Mouse (Mus musculus): ENCODE results near the gene Hoxa5.

Hoxa5 gene

GRCm38 (mm10) chr6:52215771-52216535 lies 11.6 kb upstream of the Hoxa5 start:
- no peak for DNase-seq (ENCODE audit: low read depth, low spot score)

DNA sequence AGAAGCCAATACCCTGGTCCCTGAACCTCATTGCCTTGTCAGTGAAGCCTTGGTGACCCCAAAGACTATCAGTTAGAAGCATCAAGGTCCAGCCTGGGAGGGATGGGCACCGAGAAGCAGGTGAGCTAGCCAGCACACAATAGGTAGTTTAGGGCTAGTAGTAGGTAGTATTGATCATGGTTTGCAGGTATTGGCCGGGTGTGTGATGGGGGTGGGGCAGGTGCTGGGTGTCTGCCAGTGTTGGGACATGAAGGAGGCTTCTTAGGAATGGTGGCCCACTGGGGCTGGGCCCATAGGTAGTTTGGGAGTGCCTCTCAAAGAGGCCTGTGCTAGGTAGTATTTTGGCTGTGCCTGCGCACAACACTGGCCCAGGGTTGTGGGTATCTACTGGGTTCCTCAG lies 10.7 kb upstream of the Hoxa5 start:
- DNase-seq (ENCODE audit: low read depth, low spot score): no peak

GRCm38 (mm10) chr6:52214271-52214670 lies 9.9 kb upstream of the Hoxa5 start:
- no peak for DNase-seq (ENCODE audit: low read depth, low spot score)

DNA sequence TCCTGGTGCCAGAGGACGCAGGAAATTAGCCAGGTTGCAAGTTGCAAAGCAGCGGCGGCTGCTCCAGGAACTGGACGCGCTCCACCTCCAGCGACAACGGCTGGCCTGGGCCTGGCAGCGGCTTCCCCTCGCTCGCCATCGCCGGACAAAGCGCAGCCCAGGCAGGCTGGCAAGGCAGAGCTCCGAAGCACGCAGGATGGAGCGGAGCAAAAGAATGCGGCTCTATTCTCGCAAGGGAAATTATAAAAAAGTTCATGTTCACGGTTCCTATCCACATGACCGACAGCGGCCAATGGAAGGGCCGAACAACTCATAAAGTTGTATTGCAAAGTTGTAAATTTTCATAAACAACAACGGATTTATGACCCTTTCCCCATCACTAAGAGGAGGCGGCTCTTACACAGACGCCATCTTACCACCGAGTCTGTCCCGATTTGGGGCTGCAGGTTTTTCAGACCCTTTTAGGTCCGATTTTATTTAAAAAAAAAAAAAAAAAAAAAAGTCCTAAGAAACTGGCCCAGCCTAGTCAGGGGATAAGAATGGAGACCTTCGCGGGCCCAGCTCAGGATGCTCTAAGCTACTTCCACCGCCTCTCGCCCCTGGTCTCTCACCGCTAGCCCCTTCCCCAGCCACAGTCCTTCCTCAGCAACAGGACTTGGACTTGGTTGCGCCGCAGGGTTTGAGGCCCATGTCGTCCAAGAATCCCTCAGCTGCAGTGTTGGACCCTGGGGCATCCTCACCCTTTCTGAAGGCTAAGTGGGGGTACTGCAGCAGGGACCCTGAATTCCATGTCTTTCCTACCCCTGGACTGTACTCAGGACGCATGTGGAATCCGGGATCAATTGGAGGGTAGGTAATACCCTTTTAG lies 9.0 kb upstream of the Hoxa5 start, which contains the start of the genes Hoxa3 and Gm28308:
Gene Hoxa3, minus strand, starts transcription at position 218 of the 868 bp plus-strand sequence.
Gene Gm28308, minus strand, starts transcription at position 221 of the 868 bp plus-strand sequence.
- DNase-seq (ENCODE audit: low read depth, low spot score): no peak

GRCm38 (mm10) chr6:52212556-52213118 lies 8.2 kb upstream of the Hoxa5 start:
- peak; percentile 41 for DNase-seq (ENCODE audit: low read depth, low spot score)

DNA sequence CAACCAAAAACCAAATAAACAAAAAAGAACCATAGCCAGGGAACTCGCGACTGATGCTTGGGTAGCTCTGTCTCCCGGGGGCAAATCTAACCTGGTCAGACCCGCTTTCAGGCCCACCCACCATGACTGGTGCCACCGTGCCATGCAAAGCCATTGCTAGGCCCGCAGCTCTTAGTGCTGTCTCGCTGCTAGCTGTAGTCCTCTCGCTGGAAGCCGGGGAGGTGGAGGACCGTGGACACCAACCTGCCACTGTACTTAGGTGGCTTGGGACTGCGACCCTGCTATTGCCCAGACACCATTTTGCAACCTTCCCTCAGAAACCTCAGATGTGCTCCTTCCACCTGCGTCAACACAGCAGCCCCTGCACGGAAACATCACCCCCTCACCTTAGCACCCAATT lies 7.6 kb upstream of the Hoxa5 start:
- DNase-seq (ENCODE audit: low read depth, low spot score): no peak

- peak; percentile 71 for DNase-seq (ENCODE audit: low read depth, low spot score)
These were observed 7.0 kb upstream of the Hoxa5 start for GRCm38 (mm10) chr6:52211170-52211935.

- no peak for DNase-seq (ENCODE audit: low read depth, low spot score)
These were observed 5.3 kb upstream of the Hoxa5 start for GRCm38 (mm10) chr6:52209685-52210046.

DNA sequence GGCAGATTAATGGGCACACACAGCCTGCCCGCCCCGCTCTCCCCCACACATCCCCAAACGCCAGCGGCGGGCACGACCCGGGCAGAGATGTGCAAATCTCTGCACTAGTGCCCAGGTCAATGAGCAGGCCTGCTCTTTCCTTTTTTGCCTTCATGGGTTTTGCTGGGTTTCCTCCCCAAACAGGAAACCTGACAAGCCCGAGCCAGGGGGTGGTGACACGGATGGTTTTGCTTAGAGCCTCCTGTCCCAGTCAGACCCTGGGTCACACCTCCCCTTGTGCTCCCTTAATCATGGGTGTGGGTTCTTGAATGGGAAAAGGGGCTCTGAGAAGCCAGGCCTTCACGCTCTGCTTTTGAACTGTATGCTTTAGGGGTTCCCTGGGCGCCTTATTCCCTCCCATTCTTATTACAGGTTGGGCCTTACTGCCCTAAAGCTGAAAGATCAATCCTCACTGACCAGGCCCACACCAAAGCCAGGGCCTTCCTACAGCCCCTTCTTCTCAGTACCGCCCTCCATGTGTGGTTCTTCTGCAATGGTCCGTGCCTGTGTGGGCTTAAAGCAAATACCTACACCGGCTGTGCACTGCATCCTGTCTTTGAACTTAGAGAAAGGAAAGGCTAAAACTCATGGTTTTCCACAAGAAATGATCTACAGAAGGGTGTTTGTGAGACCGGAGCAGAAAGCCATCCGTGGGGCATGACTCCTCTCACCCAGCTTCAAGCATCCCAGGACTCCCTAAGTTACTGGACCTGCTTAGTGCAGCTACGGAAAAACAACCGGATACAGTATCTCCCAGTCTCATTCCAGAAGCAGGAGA lies 4.7 kb upstream of the Hoxa5 start:
- no peak for DNase-seq (ENCODE audit: low read depth, low spot score)

DNA sequence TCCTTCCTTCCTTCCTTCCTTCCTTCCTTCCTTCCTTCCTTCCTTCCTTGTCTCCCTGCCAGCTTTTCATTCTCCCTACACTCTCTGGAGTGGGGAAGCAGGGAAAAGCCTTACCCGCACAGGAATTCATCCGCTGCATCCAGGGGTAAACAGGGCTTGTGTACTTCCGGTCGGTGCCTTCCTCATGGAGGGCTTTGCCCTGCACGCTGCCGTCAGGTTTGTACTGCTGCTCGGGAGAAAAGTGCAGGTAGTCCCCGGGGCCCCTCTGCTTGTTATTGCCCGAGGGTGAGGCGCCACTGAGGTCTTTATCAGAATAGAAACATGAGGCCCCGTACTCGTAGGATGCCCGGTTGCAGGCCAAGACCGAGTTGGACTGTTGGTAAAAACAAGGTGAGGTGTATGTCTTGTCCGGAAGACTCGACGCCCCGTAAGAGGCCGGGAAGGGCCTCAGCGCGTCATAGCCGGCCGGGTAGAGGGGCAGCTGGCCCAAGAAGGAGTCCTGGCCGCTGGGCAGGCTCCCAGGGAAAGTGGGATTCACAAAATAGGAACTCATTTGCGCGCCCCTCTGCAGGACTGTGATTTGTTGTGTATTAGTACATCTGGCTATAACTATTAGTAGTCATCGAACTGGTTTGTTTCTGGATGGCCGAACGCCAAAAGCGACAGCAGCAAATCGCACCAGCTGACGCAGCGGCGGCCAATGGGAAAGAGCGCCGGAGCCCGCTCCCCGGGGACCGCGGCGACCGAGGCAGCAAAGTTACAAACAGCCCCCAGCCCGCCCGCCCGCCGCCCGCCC lies 3.9 kb upstream of the Hoxa5 start, which contains the start of gene Hoxa6:
Gene Hoxa6, minus strand, starts transcription at position 651 of the 796 bp plus-strand sequence.
- no peak for DNase-seq (ENCODE audit: low read depth, low spot score)

DNA sequence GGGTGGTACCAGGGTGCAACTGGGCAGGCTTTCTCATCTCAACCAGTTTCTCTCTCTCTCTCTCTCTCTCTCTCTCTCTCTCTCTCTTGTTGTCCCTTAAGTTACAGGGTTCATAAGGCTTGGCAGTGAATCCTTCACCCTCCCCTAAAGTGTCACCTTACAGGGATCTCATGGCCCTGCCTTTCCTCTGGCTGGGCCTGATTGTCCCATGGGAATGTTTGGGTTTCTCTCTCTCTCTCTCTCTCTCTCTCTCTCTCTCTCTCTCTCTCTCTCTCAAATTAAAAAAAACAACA lies 3.2 kb upstream of the Hoxa5 start:
- DNase-seq (ENCODE audit: low read depth, low spot score): no peak

DNA sequence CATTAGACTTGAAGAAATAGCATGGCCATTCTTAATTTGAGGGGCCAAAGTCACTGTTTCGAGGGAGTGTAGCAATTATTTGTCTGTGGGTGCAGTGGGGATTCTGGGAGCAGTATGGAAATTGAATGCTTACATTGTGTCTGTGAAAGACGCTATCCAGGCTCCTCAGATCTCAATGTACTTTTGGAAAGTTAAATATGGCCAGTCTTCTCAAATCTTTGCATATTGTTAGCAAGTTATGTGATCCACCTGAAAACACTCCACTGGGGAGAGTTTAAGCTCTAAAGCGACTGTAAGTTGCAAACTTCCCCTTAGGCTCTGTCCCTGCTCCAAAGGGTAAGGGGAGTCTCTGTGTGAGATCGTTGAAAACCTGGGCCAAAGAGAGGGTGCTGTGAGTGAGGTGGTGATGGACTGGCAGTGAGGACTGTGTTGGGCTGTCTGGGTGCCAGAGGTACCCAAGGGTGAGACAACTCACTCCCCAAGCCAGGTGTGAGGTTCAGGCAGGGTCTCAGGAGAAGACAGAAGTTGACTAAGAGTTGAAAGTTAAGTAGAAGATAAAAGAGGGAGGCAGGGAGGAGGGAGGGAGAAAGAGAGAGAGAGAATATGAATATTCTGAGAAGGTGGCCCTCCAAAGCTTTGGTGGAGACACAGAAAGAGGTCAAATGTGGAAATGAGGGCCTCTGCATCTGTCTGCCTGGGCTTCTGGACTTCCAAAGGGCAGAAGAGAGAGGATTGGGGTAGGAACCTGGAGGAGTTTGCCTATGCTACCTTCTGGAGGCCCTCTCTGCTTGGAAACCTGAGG lies 2.7 kb upstream of the Hoxa5 start:
- DNase-seq (ENCODE audit: low read depth, low spot score): no peak

DNA sequence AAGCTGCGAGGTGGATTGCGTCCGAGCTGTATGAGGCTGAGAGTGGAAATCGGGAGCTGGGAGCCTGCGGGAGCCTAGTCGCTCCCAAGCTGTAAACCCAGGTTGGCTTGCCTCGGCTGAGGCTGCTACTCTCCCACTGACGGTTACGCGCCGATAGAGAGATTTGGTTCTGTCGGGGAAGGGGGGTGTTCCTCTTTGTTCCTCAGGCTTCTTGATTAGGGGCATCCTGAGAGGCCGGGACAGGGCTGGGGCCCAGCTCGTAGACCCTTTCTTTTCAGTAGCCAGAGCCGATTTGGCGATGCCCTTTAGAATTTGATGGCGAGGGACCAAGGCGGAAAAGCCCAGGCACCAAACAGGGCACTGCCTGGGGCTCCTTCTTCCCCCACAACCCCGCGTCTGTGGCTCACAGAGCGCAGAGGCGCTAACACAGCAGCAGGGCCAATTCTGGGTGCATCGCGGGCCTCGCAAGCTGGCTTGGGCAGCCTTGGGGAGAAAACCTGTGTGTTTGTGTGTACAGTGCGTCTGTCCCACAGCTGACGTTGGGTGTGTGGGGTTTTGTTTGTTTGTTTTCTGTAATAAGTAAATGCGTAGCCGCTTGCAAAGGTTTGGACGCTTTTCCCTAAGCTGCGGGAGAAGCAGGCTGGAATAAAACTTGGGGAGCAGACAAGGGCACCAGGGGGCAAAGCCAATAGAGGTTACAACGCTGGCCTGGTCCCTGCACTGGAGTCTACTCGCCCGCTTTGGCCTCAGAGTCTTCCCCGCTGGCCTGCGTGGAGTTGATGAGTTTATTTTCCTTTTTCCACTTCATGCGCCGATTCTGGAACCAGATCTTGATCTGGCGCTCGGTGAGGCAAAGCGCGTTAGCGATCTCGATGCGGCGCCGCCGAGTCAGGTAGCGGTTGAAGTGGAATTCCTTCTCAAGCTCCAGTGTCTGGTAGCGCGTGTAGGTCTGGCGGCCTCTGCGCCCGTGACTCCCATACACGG lies 1.5 kb upstream of the Hoxa5 start:
- DNase-seq (ENCODE audit: low read depth, low spot score): no peak

GRCm38 (mm10) chr6:52205221-52205620 lies 834 bp upstream of the Hoxa5 start:
- DNase-seq (ENCODE audit: low read depth, low spot score): no peak

DNA sequence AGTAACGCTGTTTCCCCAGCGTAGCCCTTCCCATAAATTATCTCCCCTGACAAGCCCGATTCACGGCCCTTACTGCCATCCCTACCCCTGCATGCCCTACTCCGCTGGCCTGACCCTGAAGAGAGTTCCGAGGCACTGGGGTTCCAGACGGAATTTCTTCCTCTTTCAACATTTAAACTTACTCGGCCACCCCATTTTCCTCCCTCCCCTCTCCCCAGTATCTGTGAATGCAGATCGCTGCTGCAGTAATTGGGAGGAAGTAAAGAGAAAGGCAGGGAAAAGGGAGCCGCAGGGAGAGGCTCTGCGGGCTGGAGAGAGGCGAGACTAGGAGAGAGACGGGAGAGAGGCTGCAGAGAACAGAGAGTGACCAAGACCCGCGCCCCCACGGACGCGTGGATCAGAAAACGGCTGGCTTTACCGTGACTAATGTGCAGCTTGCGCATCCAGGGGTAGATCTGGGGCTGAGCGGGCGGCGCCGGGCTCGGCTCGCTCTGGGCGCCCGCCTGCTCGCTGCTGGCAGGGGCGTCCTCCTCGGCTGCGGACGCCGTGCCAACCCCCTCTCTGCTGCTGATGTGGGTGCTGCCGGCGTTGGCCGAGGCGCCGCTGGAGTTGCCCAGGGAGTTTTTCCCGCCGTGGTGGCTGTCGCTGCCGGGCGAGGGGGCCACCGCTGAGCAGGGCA lies 877 bp downstream of the Hoxa5 start:
- no peak for DNase-seq (ENCODE audit: low read depth, low spot score)

- no peak for DNase-seq (ENCODE audit: low read depth, low spot score)
These were observed 1.3 kb downstream of the Hoxa5 start for GRCm38 (mm10) chr6:52203121-52203370.

DNA sequence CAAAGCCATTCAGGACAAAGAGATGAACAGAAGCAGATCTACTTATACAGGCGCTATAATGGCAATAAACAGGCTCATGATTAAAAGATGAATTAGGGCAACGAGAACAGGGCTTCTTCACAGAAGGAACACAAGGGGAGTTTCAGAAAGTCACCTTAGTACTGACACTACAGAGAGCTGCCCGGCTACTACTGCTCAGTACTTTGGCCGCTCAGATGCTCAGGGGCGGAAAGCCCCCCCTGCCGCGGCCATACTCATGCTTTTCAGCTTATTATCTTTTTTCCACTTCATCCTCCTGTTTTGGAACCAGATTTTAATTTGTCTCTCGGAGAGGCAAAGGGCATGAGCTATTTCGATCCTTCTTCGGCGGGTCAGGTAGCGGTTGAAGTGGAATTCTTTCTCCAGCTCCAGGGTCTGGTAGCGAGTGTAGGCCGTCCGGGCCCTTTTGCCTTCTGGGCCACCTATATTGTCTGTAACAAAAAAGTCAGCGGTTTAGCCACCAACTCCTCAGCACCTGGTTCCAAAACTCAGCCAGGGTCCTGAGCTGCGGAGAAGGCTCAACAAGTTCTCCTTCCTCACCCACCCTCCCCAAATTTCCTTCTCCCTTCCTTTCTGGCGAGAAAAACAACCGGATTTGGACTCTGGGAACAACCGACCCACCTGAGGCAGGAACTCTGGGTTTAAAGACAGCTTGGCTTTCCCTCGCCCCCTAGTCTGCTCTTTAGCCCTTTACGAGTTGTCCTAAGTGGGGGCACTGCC lies 1.8 kb downstream of the Hoxa5 start:
- DNase-seq (ENCODE audit: low read depth, low spot score): no peak

Data from CD4-positive helper T cell, adult 2 months (primary cell).